Mouse (Mus musculus) forebrain, postnatal 0 days (tissue): ENCODE results near the gene Jph4. TPM values are rescaled to one million over a fixed set of nuclear protein-coding genes. Genes with fewer than 3 reads are reported as not detected.
A peak's percentile ranks its signal among the peaks of the same experiment; 100 is the strongest.

ENCODE experiments used
- ATAC-seq: fragments of 200-750 bp; cut with Nextera tagmentation; 2 replicates; pipeline ENCODE4 v1.8.0; 2017; ENCODE audit warnings: mild to moderate bottlenecking, moderate library complexity
- DNase-seq: peaks from one replicate; pipeline ENCODE4 v3.0.0-alpha.2; 2015
- H3K27ac ChIP-seq: fragments of 300-500 bp; sonication (generic); 2 replicates; pipeline ENCODE4 v1.5.1; 2014; ENCODE audit warnings: low read depth, mild to moderate bottlenecking, antibody characterized with exemption, low read length, moderate library complexity, mixed read lengths
- H3K27me3 ChIP-seq: fragments of 300-500 bp; sonication (generic); 2 replicates; pipeline ENCODE4 v1.6.1; 2014; ENCODE audit warnings: mild to moderate bottlenecking, low read length, mixed read lengths; ENCODE audit not compliant: insufficient read depth
- H3K36me3 ChIP-seq: fragments of 300-500 bp; sonication (generic); 2 replicates; pipeline ENCODE4 v1.6.1; 2014; ENCODE audit warnings: mild to moderate bottlenecking, moderate library complexity; ENCODE audit not compliant: insufficient read depth
- H3K4me1 ChIP-seq: fragments of 300-500 bp; sonication (generic); 2 replicates; pipeline ENCODE4 v1.6.1; 2014; ENCODE audit warnings: antibody characterized with exemption; ENCODE audit not compliant: insufficient read depth
- H3K4me2 ChIP-seq: fragments of 300-500 bp; sonication (generic); 2 replicates; pipeline ENCODE4 v1.6.1; 2014; ENCODE audit warnings: low read depth, mild to moderate bottlenecking, moderate library complexity
- H3K4me3 ChIP-seq: fragments of 300-500 bp; sonication (generic); 2 replicates; pipeline ENCODE4 v1.5.1; 2014; ENCODE audit warnings: low read depth, low read length, mixed read lengths
- H3K9ac ChIP-seq: fragments of 300-500 bp; sonication (generic); 2 replicates; pipeline ENCODE4 v1.6.1; 2014; ENCODE audit warnings: mild to moderate bottlenecking
- H3K9me3 ChIP-seq: fragments of 300-500 bp; sonication (generic); 2 replicates; pipeline ENCODE4 v1.6.1; 2016; ENCODE audit warnings: low read length
- CTCF ChIP-seq: sonication (generic); IDR thresholded peaks from 2 replicates; pipeline ENCODE4 v1.5.1; 2016; ENCODE audit warnings: antibody characterized with exemption, control low read depth, low read depth
- WGBS: fragments of 180-500 bp; shearing (Covaris S2); extraction: QIAGEN DNeasy Blood & Tissue Kit; methylation state at CpG from one replicate; pipeline ENCODE4 v1.1.7; 2014; 5-methylcytosine and 5-hydroxymethylcytosine counted together
- polyA plus RNA-seq: library from polyadenylated mRNA; unstranded; fragments of >200 nt; fragmentation: Nextera tagmentation; extraction: Ambion mirVana; gene quantifications from 2 replicates; pipeline ENCODE4 v1.2.1, GENCODE M21; 2015
- total RNA-seq: library from RNA; depleted of rRNA; stranded (reverse); fragments of >200 nt; gene quantifications from 2 replicates; pipeline ENCODE4 v1.2.3, GENCODE M21; 2014

The Jph4 gene
- total and polyA plus RNA-seq, 2 experiments from 2014 or later = 55.3 to 160 TPM

DNA sequence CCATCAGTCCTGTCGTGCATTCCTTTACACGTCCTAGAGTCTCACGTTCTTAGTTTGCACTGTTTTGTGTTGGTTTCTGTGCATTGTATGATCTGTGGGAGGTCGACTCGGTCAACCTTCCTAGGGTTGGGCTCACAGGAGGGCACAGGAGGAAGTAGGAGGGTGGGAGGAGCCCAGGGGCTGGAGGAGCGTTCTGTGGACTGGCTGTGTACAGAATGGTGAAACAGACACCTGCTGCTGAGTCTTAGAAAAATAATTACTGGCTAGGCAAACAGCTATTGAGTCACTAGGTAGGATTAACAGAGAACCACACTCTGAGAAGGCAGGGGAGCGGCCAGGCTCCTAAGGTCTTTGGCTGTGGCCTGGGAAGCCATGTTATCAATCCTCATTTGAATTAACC, 22.6 kb upstream of the Jph4 start:
- Histone ChIP-seq H3K27ac (no peak overlapping the region), H3K4me2 (no peak overlapping the region), H3K27me3 (no peaks in the 10 kb centered on the region), H3K36me3 (no peaks in the 10 kb centered on the region), H3K9ac (no peak overlapping the region), H3K9me3 (no peaks in the 10 kb centered on the region), H3K4me1 (no peaks in the 10 kb centered on the region), H3K4me3 (no peak overlapping the region)
- TF ChIP-seq CTCF = no peak
- WGBS = 28% methylated on average over 7 of the region's 7 CpGs
- ATAC-seq = no peak
- DNase-seq = no peak

DNA sequence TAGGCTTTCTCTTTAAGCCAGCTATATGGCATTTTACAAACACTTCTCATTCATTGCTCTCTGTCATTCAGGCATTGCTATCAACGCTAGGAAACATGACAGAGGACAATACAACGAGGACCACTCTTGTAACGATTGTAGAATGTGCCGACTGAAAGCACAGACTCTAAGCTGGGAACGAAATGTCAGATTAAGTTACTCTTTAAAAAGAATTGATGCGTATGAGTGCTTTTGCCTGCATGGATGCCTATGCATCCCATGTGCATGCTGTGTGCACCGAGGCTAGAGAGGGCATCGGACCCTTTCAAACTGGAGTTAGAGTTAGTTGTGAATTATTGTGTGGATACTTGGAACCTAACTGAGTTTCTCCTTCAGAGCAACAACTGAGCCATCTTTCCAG, 18.9 kb upstream of the Jph4 start:
- Histone ChIP-seq H3K4me1 (no peaks in the 10 kb centered on the region), H3K36me3 (no peaks in the 10 kb centered on the region), H3K9me3 (no peaks in the 10 kb centered on the region), H3K4me2 (no peak overlapping the region), H3K4me3 (no peak overlapping the region), H3K27me3 (no peaks in the 10 kb centered on the region), H3K27ac (no peak overlapping the region), H3K9ac (no peak overlapping the region)
- ATAC-seq = no peak
- TF ChIP-seq CTCF = no peak
- DNase-seq = no peak
- 50% methylated on average over 8 of the region's 8 CpGs for WGBS

DNA sequence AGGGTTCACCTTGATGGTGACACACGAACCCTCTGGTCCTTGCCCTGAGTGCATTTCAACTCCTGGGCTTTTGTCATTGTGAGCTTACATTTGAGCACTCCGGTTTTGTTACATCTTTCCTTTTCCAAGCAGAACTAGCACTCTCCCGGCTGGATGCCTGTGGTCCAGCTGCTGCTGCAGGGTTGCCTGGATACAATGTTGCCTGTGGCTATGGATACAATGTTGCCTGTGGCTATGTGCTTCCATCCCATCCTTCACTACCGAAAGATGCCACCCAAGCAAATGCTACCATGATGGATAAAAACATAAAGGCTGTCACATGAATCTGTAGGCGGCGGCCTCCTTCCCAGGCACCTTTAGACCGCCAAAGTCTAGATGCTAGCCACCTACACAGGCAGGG, 9.8 kb upstream of the Jph4 start:
- ATAC-seq (peak; percentile 57), DNase-seq (no peak)
- Histone ChIP-seq H3K36me3 (no peaks in the 10 kb centered on the region), H3K9me3 (no peaks in the 10 kb centered on the region), H3K4me2 (no peak overlapping the region), H3K4me1 (peaks cover 8% of the 10 kb centered on the region; the same call in 1 of the 2 replicates), H3K4me3 (no peak overlapping the region), H3K9ac (no peak overlapping the region), H3K27me3 (no peaks in the 10 kb centered on the region), H3K27ac (0 out of 2 replicates have a peak overlapping the region, but pooled peaks have one; percentile 9)
- no peak for TF ChIP-seq CTCF
- WGBS = 71% methylated on average over 7 of the region's 7 CpGs

DNA sequence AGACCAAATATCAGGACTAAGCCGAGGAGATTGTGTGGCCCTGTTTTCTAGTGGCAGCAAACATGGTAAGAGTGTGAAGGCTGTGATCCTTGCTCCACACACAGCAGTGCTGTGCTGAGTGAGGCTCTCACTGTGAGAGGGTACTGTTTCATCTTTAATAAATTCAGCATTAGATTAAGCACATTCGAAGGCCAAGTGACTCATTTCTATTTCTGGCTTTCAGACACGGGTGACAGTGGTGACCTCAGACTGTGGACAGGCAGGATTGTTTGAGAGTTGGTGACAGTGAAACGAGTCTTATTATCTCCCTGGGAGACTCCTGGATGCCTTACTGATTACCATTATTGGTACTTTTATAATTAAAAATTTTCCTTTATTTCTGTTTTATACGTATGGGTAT, 9.0 kb upstream of the Jph4 start:
- H3K4me2 ChIP-seq = no peak overlapping the region
- DNase-seq (no peak), ATAC-seq (no peak)
- no peak overlapping the region for H3K9ac ChIP-seq
- no peak for TF ChIP-seq CTCF
- no peak overlapping the region for H3K27ac ChIP-seq
- H3K36me3 ChIP-seq = no peaks in the 10 kb centered on the region
- peaks cover 8% of the 10 kb centered on the region; the same call in 1 of the 2 replicates for H3K4me1 ChIP-seq
- WGBS = 77% methylated on average over 5 of the region's 5 CpGs
- H3K4me3 ChIP-seq = no peak overlapping the region
- H3K9me3 ChIP-seq = no peaks in the 10 kb centered on the region
- H3K27me3 ChIP-seq = no peaks in the 10 kb centered on the region

DNA sequence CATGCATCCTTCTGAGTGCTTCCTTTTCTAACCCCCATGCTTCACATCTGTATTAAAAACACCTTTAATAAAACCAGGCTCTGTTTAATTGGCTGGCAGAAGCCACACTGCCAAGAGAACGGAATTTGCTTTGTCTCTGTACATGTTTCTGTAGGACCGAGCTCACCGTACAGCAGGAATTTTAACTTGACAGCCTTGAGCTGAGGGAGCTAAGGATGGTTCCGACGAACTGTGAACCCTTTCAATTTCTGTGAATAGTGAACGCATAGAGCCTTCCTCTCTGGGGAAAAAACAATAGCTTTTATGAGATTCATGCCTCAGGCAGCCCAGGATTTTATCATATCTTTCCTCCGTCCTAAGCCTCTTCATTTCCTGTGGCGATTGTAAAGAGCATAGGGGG, 5.6 kb upstream of the Jph4 start:
- TF ChIP-seq CTCF = no peak
- H3K4me2 ChIP-seq = no peak overlapping the region
- H3K27ac ChIP-seq = peak overlapping the region; percentile 66
- H3K9ac ChIP-seq = peak overlapping the region; percentile 1; the same call in 1 of the 2 replicates
- no peaks in the 10 kb centered on the region for H3K9me3 ChIP-seq
- DNase-seq (no peak), ATAC-seq (no peak)
- no peak overlapping the region for H3K4me3 ChIP-seq
- H3K36me3 ChIP-seq = no peaks in the 10 kb centered on the region
- WGBS = 12% methylated on average over 8 of the region's 8 CpGs
- no peaks in the 10 kb centered on the region for H3K27me3 ChIP-seq
- H3K4me1 ChIP-seq = peaks cover 10% of the 10 kb centered on the region; the same call in 1 of the 2 replicates

DNA sequence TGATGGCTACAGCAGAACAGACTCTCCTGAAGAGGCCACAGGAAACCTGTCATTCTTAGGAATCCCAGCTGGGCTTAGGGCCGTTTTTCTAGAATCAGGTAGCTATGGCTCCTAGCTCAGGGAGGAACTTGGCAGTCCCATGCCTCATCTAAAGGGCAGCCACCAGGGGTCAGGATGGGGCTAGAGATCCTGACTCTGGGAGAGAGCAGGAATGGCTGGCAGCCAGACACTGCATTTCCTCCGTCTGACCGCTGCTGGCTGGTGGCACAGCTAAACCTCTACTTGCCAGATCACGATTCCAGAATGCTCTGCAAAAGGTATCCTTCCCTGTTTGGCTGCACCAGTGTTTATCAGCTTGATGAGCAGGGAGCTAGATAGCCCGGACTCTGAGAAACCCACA, 5.2 kb upstream of the Jph4 start:
- no peaks in the 10 kb centered on the region for H3K27me3 ChIP-seq
- H3K27ac ChIP-seq = peak overlapping the region; percentile 66
- no peak overlapping the region for H3K4me3 ChIP-seq
- ATAC-seq (peak; percentile 85), DNase-seq (peak; percentile 89)
- H3K9ac ChIP-seq = peak overlapping the region; percentile 1; the same call in 1 of the 2 replicates
- 4% methylated on average over 5 of the region's 5 CpGs for WGBS
- H3K36me3 ChIP-seq = no peaks in the 10 kb centered on the region
- H3K9me3 ChIP-seq = no peaks in the 10 kb centered on the region
- H3K4me2 ChIP-seq = no peak overlapping the region
- H3K4me1 ChIP-seq = peaks cover 14% of the 10 kb centered on the region; the same call in 1 of the 2 replicates
- TF ChIP-seq CTCF = peak; percentile 84

DNA sequence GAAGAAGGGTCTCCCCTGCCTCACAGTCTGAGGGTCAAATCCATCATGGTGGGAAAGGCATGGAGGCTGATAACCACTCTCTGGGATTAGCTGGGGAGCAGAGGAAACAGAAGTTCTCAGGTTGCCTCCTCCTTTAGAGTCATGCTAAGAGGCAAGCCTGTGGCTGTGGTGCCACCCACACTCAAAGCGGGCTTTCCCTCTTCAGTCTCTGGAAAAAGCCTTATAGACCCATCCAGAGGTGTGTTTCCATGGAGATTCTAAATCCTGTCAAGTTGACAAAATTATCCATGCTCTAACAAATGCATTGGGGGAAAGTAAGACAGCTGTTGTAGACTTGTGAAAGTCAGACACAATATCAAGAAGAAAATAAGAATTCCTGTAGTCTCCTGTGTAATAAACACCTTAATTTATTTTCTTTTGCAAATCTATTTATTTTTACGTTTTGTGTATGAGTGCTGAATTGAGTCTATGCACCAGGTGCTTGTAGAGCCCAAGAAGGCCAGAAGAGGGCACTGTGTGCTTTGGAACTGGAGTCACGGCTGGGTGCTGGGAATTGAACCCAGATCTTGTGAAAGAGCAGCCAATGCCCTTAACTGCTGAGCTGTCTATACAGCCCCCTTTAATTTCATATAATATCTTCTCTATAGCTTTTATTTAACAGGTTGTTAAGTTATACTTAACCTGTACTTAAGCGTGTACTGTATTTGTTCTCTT, 2.8 kb upstream of the Jph4 start:
- H3K27ac ChIP-seq = no peak overlapping the region
- H3K9me3 ChIP-seq = no peaks in the 10 kb centered on the region
- ATAC-seq (no peak), DNase-seq (no peak)
- 79% methylated on average over 4 of the region's 4 CpGs for WGBS
- peaks cover 16% of the 10 kb centered on the region; the same call in 1 of the 2 replicates for H3K4me1 ChIP-seq
- no peaks in the 10 kb centered on the region for H3K27me3 ChIP-seq
- H3K36me3 ChIP-seq = no peaks in the 10 kb centered on the region
- no peak overlapping the region for H3K9ac ChIP-seq
- peak; percentile 35 for TF ChIP-seq CTCF
- H3K4me2 ChIP-seq = no peak overlapping the region
- no peak overlapping the region for H3K4me3 ChIP-seq
